Mouse (Mus musculus): Measurements from ENCODE around the gene Pip5k1a. TPM values are rescaled to one million over a fixed set of nuclear protein-coding genes. Genes with fewer than 3 reads are reported as not detected.
"Not testable (repeated sequence)": the region's sequence is repeated elsewhere in the genome, so short reads cannot be mapped to it uniquely, and the experiment has no call there.

Gene Pip5k1a
- total RNA-seq, 2 experiments from 2014 or later = 64.1 to 71.0 TPM

DNA sequence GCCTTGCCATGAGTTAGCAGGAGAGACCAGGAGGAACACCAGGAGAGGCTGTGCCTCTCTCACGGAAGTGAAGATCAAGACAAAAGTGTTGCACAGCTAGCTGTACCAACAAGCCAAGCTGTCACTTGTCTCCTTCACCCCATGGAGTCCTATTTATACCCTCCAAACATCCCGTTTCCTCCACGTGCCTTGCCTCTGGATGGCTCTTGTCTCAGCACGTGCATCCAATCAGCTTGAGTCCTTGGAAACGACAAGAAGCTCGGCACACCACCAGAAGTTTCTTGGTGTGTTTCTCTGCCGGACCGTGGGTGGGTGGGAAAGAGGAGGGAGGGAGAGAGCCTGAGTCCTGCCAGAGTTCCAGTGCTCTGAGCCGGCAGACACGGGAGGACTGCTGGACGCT is 82.2 kb downstream of the Pip5k1a start:
- DNase-seq (ENCODE audit: low spot score in 2 of 2) = no peak
- H3K27ac ChIP-seq = peak overlapping the region; percentile 88; the same call in 1 of the 2 replicates
- no peak overlapping the region for H3K4me3 ChIP-seq
- no peak for TF ChIP-seq CTCF (conservative IDR thresholded peaks at IDR 0.05)

DNA sequence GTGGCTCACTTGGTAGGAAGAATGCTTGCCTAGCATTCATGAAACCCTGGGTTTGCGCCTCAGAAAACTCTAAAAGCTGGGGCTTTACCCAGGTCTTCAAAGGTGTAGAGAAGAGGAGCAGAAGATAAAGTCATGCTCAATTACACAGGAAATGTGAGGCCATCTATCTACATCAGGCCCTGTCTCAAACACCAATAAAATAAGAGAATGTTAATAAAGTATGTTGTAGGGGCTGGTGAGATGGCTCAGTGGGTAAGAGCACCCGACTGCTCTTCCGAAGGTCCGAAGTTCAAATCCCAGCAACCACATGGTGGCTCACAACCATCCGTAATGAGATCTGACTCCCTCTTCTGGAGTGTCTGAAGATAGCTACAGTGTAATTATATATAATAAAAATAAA is 85.8 kb downstream of the Pip5k1a start:
- H3K4me3 ChIP-seq; DNase-seq (ENCODE audit: low spot score in 2 of 2); H3K27ac ChIP-seq: not testable (repeated sequence)

DNA sequence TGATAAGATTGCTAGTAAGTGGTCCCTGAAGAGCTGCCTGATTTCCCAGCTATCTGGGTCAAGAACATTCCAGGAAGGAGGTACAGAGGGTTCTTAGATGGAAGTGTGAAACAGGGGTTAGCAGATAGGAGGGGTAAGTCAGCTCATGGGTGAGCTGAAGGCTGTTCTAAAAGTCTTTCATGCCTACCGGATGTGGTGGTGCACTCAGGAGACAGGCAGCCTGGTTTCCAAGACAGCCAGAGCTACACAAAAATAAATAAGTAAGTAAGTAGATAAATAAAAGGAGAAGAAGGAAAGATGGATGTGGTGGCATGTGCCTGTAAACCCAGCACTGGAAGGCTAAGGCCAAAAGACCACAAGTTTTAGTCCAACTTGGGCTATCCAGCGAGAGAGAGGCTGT is 88.0 kb downstream of the Pip5k1a start:
- Histone ChIP-seq H3K4me3 (no peak overlapping the region), H3K27ac (no peak overlapping the region)
- TF ChIP-seq CTCF (conservative IDR thresholded peaks at IDR 0.05) = no peak
- no peak for DNase-seq (ENCODE audit: low spot score in 2 of 2)

DNA sequence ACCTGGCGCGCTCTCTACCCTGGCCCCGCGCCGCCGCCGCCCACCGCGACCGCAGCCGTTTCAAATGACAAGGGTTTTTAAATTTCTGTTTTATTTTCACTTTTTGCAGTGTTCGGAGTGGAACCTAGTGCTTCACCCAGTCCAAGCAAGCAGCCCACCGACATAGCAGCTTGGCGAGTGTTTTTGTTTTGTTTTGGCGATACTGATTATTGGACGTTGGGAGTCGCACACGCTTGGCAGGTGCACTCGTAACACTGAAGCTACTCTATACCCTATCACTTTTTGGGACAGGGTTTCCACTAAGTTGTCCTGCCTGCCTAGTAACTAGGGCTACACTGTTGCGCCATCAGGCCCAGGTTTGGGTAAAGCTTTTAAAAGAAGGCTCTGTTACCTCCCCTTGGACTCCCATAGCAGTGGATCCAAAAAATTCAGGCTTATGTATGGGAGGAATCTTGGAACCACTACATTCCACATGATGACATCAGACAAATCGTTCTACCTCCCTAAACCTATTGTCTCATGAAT is 90.1 kb downstream of the Pip5k1a start:
- DNase-seq (ENCODE audit: low spot score in 2 of 2) = no peak
- peak overlapping the region; percentile 92 for H3K27ac ChIP-seq
- TF ChIP-seq CTCF (conservative IDR thresholded peaks at IDR 0.05) = no peak

DNA sequence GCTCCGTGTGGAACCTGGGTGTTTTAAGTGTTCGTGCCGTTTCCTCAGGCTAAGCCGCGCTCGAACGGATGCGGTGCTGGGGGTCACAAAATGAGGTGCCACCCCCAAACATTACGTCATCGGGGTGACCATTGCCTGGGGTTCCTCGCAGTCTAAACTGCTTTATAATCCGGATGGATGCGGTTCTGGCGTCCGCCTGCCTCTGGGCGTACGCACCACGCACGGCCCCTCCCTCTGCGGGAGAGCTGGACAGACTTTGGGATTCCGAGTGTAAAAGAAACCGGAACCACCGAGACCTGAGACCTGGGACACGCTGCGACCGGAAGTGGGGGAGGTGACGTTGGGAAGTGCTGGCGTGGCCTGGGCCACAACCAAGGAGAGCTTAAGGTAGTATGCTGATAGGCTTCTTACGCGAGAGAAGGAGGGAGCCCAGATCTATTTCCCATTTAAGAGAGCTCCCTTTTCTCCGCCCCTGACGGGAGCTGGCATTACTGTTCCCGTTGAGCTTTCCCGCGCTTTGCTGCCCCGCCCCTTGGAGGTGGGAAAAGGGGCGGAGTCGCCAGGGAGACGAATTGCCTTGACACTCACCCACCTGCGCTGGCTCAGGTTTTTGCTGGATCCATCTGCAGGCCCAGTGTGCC is 90.7 kb downstream of the Pip5k1a start:
- DNase-seq (ENCODE audit: low spot score in 2 of 2) = peak; percentile 87 to 94
- TF ChIP-seq CTCF (conservative IDR thresholded peaks at IDR 0.05) = no peak
- peak overlapping the region; percentile 92 for H3K27ac ChIP-seq
- peak overlapping the region; percentile 78 for H3K4me3 ChIP-seq

More for the DNA sequence above, 90.1 kb downstream of the Pip5k1a start:
- H3K4me3 ChIP-seq = peak overlapping the region; percentile 78

DNA sequence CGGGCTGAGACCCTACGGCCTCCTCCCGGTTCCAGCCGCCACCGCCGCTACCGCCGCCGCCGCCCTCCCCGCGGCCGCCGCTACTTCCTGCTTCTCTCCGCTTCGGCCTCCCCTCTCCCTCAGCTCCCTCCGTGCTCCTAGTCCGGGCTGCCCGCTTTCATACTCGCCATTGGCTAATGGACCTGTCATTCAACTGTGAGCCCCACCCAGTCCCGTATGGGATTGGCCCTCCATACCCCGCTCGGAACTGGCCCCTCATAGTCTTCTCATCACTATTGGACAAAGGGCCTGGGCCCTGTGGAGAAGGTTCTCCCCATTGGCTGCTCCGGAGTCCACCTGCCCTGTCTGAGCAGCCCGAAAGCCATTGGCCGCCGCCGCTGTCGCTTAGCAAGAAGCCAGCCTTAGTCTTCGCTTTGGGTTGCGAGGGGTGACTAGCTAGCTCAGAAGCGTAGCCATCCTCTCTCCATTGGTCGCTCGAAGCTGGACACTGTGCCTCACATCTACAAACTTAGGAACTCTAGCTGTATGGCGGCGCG is 91.3 kb downstream of the Pip5k1a start, which contains the start of gene Zfp687:
Zfp687 (minus strand) TSS at position 112 of the 536 bp plus-strand sequence.
- no peak for TF ChIP-seq CTCF (conservative IDR thresholded peaks at IDR 0.05)
- Histone ChIP-seq H3K4me3 (peak within 1 kb of the TSS; percentile 78), H3K27ac (peak within 1 kb of the TSS; percentile 92)
- DNase-seq (ENCODE audit: low spot score in 2 of 2) = peak; percentile 100

DNA sequence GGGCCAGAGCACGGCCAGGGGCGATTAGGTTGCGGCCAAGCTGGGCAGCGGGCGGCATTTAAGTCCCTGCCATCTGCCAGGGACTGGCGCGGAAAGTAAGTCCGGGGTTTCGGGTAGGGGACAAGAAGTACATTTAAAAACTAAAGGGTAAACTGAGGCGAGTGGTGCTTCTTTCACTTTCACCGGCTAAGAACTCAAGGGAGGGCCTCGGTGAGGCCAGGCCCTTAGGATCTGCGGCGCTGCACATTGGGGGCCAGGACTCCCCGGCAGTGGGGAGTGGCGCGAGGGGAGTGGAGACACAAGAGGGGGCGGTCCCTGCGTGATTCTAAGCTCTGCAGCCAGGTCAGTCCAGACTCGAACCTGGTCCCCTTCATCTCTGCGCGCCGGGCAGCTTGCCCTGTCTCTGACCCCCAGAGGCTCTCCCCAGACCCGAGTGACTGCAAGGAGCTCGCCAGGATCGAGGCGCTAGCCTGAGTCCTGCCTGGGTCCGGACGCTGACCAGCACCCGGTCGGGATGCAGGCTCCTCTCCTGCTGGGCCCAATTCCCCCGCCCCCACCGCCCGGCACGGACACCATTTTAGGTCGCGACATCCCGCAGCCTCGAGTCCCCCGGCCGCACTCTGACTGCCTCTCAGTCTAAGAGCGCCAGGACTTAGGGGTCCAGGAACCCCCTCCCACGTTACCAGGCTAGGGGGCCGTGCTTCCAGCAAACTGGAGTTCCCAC is 92.1 kb downstream of the Pip5k1a start:
- peak overlapping the region; percentile 92 for H3K27ac ChIP-seq
- TF ChIP-seq CTCF (conservative IDR thresholded peaks at IDR 0.05) = no peak
- peak in 1 of 2 experiments; percentile 34 for DNase-seq (ENCODE audit: low spot score in 2 of 2)
- peak overlapping the region; percentile 78 for H3K4me3 ChIP-seq

DNA sequence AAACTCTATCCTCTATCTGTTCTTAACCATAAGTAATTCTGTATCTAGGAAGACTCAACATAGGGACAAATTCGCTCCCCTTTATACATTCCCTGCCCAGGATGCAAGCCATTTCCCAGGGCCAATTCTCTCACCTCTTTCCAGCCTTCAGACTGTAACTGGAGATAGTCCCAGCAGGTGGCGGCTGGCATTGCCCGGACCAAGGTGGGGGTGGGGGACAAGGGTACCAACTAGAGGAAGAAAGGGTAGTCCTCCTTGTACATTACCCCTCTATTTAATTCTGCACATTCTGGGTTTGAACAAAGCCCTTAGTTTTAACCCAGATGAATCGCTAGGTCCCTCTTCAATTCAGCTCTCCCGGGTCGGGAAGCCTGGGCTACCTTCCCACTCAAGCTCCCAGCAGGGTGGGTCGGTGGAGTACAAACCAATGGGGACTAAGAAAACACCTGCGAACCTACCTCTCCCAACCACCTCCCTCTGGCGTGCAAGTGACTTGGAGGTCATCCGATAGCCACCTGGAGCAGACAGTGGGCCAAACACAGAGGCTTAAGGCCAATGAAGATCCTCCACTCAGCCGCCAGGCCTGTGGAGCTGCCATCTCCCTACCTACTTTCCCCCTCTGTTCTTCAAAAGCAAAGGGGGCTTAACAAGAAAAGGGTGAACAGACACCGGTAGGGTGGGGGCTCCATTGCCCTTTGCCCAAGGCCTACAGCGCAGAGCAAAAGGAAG is 92.9 kb downstream of the Pip5k1a start:
- H3K4me3 ChIP-seq = peak overlapping the region; percentile 78
- peak; percentile 33 for TF ChIP-seq CTCF (conservative IDR thresholded peaks at IDR 0.05)
- peak overlapping the region; percentile 92 for H3K27ac ChIP-seq
- DNase-seq (ENCODE audit: low spot score in 2 of 2) = no peak

DNA sequence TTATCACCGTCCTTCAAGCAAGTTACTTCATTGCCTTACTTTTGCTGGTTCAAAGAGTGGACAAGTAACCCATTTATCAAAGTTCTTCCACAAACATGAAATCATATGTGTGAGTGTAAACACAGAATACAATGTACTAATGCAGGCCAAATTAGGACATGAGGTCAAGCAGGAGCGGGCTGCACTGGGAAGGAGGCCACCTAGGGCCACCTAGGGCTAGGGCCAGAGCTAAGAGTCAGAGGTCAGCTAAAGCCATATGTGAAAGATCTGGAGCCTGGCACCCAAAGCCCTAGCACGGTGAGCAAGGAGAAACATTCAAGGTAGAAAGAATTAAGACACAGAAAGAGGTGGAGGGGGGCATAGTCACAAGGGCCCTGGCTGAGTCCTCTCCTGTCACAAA is 93.7 kb downstream of the Pip5k1a start:
- Histone ChIP-seq H3K4me3 (no peak overlapping the region), H3K27ac (no peak overlapping the region)
- no peak for TF ChIP-seq CTCF (conservative IDR thresholded peaks at IDR 0.05)
- no peak for DNase-seq (ENCODE audit: low spot score in 2 of 2)

DNA sequence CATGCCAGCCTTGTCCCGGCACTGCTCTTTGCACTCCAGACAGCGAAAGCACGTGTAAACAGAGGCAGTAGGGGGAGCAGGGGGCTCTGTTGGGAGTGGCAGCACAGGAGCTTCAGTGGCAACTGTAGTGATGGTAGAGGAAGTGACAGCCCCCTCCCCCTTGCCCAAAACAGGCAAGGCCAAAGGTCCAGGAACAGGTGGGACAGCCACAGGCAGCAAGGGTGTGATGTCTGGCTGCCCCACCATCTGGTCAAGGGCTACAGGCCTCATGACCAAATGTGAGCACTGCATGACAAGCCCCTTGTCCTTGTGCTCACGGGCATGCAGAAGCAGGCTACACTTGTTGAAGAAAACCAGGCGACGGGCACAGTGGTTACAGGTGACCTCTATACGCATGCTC is 96.3 kb downstream of the Pip5k1a start:
- Histone ChIP-seq H3K4me3 (no peak overlapping the region), H3K27ac (no peak overlapping the region)
- no peak for TF ChIP-seq CTCF (conservative IDR thresholded peaks at IDR 0.05)
- no peak for DNase-seq (ENCODE audit: low spot score in 2 of 2)

Small RNAs within 50 kb of the gene (microRNA-seq; reads per million reads assigned to microRNA genes)
- gene Mir8099-1 = 0 reads per million in 2 experiments

Other genes with a start within 250 kb of the Pip5k1a start
- gene Psmb4, start 220.0 kb downstream of the Pip5k1a start, total RNA-seq (2021) = 100 to 1,000 TPM; 272 to 281 TPM
- 10 to 100 TPM; 10.3 to 10.5 TPM for gene Selenbp1, start 173.9 kb downstream of the Pip5k1a start, total RNA-seq (2021)
- 10 to 100 TPM; 23.9 to 24.6 TPM for gene Rfx5, start 152.9 kb downstream of the Pip5k1a start, total RNA-seq (2021)
- gene Pi4kb, start 132.2 kb downstream of the Pip5k1a start, total RNA-seq (2021) = 10 to 100 TPM; 58.7 to 64.4 TPM
- gene Zfp687, start 91.5 kb downstream of the Pip5k1a start, total RNA-seq (2021) = 10 to 100 TPM; 26.2 to 26.6 TPM
- 100 to 1,000 TPM; 158 to 160 TPM for gene Psmd4, start 64.3 kb downstream of the Pip5k1a start, total RNA-seq (2021)
- 10 to 100 TPM; 43.5 to 46.1 TPM for gene Vps72, start 4.1 kb upstream of the Pip5k1a start, total RNA-seq (2021)
- under 1 TPM in 1 of 2 experiments, not detected in 1; 0.71 TPM for gene Tmod4, start 17.5 kb upstream of the Pip5k1a start, total RNA-seq (2021)
- 10 to 100 TPM; 50.4 to 57.5 TPM for gene Scnm1, start 27.1 kb upstream of the Pip5k1a start, total RNA-seq (2021)
- gene Lysmd1, start 27.2 kb upstream of the Pip5k1a start, total RNA-seq (2021) = 10 to 100 TPM; 16.4 to 16.7 TPM
- 1 to 10 TPM; 2.5 to 2.7 TPM for gene Tnfaip8l2, start 35.4 kb upstream of the Pip5k1a start, total RNA-seq (2021)
- 10 to 100 TPM; 33.9 to 46.6 TPM for gene Sema6c, start 53.5 kb upstream of the Pip5k1a start, total RNA-seq (2021)
- 10 to 100 TPM; 15.4 to 20.0 TPM for gene Gabpb2, start 111.0 kb upstream of the Pip5k1a start, total RNA-seq (2021)
- 10 to 100 TPM; 67.5 to 77.5 TPM for gene Cdc42se1, start 121.8 kb upstream of the Pip5k1a start, total RNA-seq (2021)
- gene Mllt11, start 125.2 kb upstream of the Pip5k1a start, total RNA-seq (2021) = 100 to 1,000 TPM; 287 to 294 TPM
- under 1 TPM; 0.25 to 0.54 TPM for gene Gm128, start 134.7 kb upstream of the Pip5k1a start, total RNA-seq (2021)
- gene Bnipl, start 144.3 kb upstream of the Pip5k1a start, total RNA-seq (2021) = under 1 TPM; 0.37 to 0.69 TPM
- 10 to 100 TPM; 19.1 to 22.7 TPM for gene Mindy1, start 174.4 kb upstream of the Pip5k1a start, total RNA-seq (2021)
- 10 to 100 TPM; 22.0 to 22.4 TPM for gene Prune1, start 175.1 kb upstream of the Pip5k1a start, total RNA-seq (2021)
- 1 to 10 TPM; 1.5 TPM for gene Anxa9, start 200.2 kb upstream of the Pip5k1a start, total RNA-seq (2021)
- 10 to 100 TPM; 53.1 to 63.3 TPM for gene Cers2, start 207.9 kb upstream of the Pip5k1a start, total RNA-seq (2021)

All from layer of hippocampus, adult 2 months (tissue).